Mouse (Mus musculus) ES-E14 (cell line): ENCODE results near the gene Soat2. TPM values are rescaled to one million over a fixed set of nuclear protein-coding genes. Genes with fewer than 3 reads are reported as not detected.

ENCODE experiments used
- DNase-seq: peaks from one replicate; pipeline ENCODE4 v3.0.0-alpha.2; 2013; ENCODE audit warnings: low read depth, low spot score
- H3K27ac ChIP-seq: 2 replicates; pipeline ENCODE4 v1.5.1; 2012; ENCODE audit warnings: low read depth, mild to moderate bottlenecking, low read length, moderate library complexity, mixed read lengths; ENCODE audit not compliant: poor library complexity, insufficient read depth, severe bottlenecking
- H3K36me3 ChIP-seq: 2 replicates; pipeline ENCODE4 v1.6.1; 2012; ENCODE audit warnings: mild to moderate bottlenecking, low read length, moderate library complexity, mixed read lengths; ENCODE audit not compliant: control insufficient read depth, poor library complexity, insufficient read depth, severe bottlenecking
- H3K4me1 ChIP-seq, 2 experiments: fragments of 150-350 bp in 1 of 2; sonication (generic) in 1 of 2; 2 replicates each; pipeline ENCODE4 v1.6.1; 2012; ENCODE audit warnings: low read length in 2 of 2, mild to moderate bottlenecking in 1 of 2, mixed read lengths in 1 of 2; ENCODE audit not compliant: control insufficient read depth in 2 of 2, insufficient read depth in 2 of 2, poor library complexity in 1 of 2
- H3K4me3 ChIP-seq, 2 experiments: fragments of 150-350 bp in 1 of 2; sonication (generic) in 1 of 2; 2 replicates each; pipeline ENCODE4 v1.5.1; 2012; ENCODE audit warnings: low read length in 2 of 2, low read depth in 1 of 2, mild to moderate bottlenecking in 1 of 2, mixed read lengths in 1 of 2; ENCODE audit not compliant: insufficient read depth in 1 of 2, poor library complexity in 1 of 2, severe bottlenecking in 1 of 2
- H3K9ac ChIP-seq: 2 replicates; pipeline ENCODE4 v1.6.1; 2012; ENCODE audit warnings: low read depth, mild to moderate bottlenecking, low read length, mixed read lengths; ENCODE audit not compliant: poor library complexity, insufficient read depth, severe bottlenecking
- H3K9me3 ChIP-seq: fragments of 150-350 bp; sonication (generic); 2 replicates; pipeline ENCODE4 v1.6.1; 2012; ENCODE audit warnings: low read depth, mild to moderate bottlenecking, low read length; ENCODE audit not compliant: control insufficient read depth, insufficient read depth
- CHD2 ChIP-seq: IDR thresholded peaks from 2 replicates; pipeline ENCODE4 v1.6.1; 2014; ENCODE audit warnings: mild to moderate bottlenecking, low read depth, low read length, inconsistent platforms
- HCFC1 ChIP-seq: IDR thresholded peaks from 2 replicates; pipeline ENCODE4 v1.6.1; 2012; ENCODE audit warnings: low read length, inconsistent platforms, borderline replicate concordance; ENCODE audit not compliant: insufficient read depth
- MAFK ChIP-seq: IDR thresholded peaks from 2 replicates; pipeline ENCODE4 v1.6.1; 2014; ENCODE audit warnings: mild to moderate bottlenecking, low read depth, low read length, inconsistent platforms; ENCODE audit not compliant: insufficient read depth
- ZC3H11A ChIP-seq: IDR thresholded peaks from 2 replicates; pipeline ENCODE4 v1.6.1; 2012; ENCODE audit warnings: low read depth, mild to moderate bottlenecking, inconsistent platforms, low read length, borderline replicate concordance
- ZNF384 ChIP-seq: IDR thresholded peaks from 2 replicates; pipeline ENCODE4 v1.6.1; 2012; ENCODE audit warnings: low read depth, low read length, inconsistent platforms
- in situ Hi-C, 2 experiments: fragments of 600-800 bp; cut with MboI; formaldehyde crosslinking; loops; one replicate each; pipeline ENCODE4 v1.15.1; 2025; ENCODE audit warnings: low sequenced_read_pairs in 2 of 2, inconsistent platforms in 1 of 2; ENCODE audit not compliant: unreplicated experiment in 2 of 2
- total RNA-seq: library from RNA; depleted of rRNA; stranded (reverse); fragments of 300-350 nt; gene quantifications from 2 replicates; pipeline ENCODE4 v1.2.3, GENCODE M21; 2012

Soat2 gene
- total RNA-seq, 1 experiment = 5.3 TPM

GRCm38 (mm10) chr15:102186239-102186638 lies 35.9 kb downstream of the Soat2 start:
- Histone ChIP-seq H3K27ac (no peak overlapping the region), H3K4me3 (no peak overlapping the region), H3K9ac (no peak overlapping the region), H3K9me3 (no peaks in the 10 kb centered on the region), H3K4me1 (peaks cover 11 to 27% of the 10 kb centered on the region in 2 experiments), H3K36me3 (peaks cover 26% of the 10 kb centered on the region)
- no peak for DNase-seq
- TF ChIP-seq CHD2 = no peak
- TF ChIP-seq MAFK = no peak
- TF ChIP-seq ZC3H11A = no peak
- in situ Hi-C loops = no loop called here

DNA sequence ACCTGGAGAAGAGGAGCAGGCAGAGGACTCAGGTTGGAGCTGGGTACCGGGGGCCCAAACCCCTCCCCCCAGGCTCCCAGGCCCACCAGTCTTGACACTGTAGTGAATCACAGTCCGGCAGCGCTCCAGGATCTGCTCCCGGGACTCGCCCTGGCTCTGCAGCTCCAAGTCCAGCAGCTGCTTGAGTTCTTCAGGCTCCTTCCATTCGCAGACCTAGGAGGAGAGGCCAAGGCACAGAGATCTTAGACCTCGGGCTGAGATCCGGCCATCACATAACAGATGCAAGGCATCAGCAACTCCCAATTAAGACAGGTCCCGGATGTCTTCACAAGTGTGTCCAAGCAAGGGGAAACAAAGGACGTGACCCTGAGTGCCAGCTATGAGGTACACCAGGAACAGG lies 37.8 kb downstream of the Soat2 start:
- in situ Hi-C loops = no loop called here
- H3K27ac ChIP-seq = no peak overlapping the region
- H3K4me1 ChIP-seq = peaks cover 11 to 35% of the 10 kb centered on the region in 2 experiments
- no peak for DNase-seq
- no peak overlapping the region for H3K4me3 ChIP-seq
- H3K9ac ChIP-seq = no peak overlapping the region
- no peak for TF ChIP-seq MAFK
- no peak for TF ChIP-seq ZNF384
- no peak for TF ChIP-seq ZC3H11A
- TF ChIP-seq HCFC1 = no peak
- TF ChIP-seq CHD2 = no peak
- H3K9me3 ChIP-seq = no peaks in the 10 kb centered on the region
- H3K36me3 ChIP-seq = peaks cover 22% of the 10 kb centered on the region

GRCm38 (mm10) chr15:102188883-102189282 lies 38.6 kb downstream of the Soat2 start:
- DNase-seq = no peak
- no peaks in the 10 kb centered on the region for H3K9me3 ChIP-seq
- H3K4me3 ChIP-seq = no peak overlapping the region
- H3K36me3 ChIP-seq = peaks cover 19% of the 10 kb centered on the region
- H3K9ac ChIP-seq = no peak overlapping the region
- peaks cover 11 to 35% of the 10 kb centered on the region in 2 experiments for H3K4me1 ChIP-seq
- no peak overlapping the region for H3K27ac ChIP-seq
- TF ChIP-seq MAFK (no peak), CHD2 (no peak), ZNF384 (no peak), ZC3H11A (no peak), HCFC1 (no peak)
- in situ Hi-C loops = no loop called here

GRCm38 (mm10) chr15:102191699-102192098 lies 41.4 kb downstream of the Soat2 start:
- Histone ChIP-seq H3K27ac (no peak overlapping the region), H3K36me3 (peaks cover 5% of the 10 kb centered on the region), H3K9me3 (no peaks in the 10 kb centered on the region), H3K9ac (no peak overlapping the region), H3K4me3 (no peak overlapping the region), H3K4me1 (peaks cover 11 to 30% of the 10 kb centered on the region in 2 experiments)
- in situ Hi-C loops = no loop called here
- no peak for DNase-seq
- TF ChIP-seq MAFK (no peak), ZC3H11A (no peak), CHD2 (no peak), ZNF384 (no peak), HCFC1 (no peak)

- H3K36me3 ChIP-seq = peaks cover under 1% of the 10 kb centered on the region; the same call in 1 of the 2 replicates
- in situ Hi-C loops = no loop called here
- peaks cover 11 to 25% of the 10 kb centered on the region in 2 experiments for H3K4me1 ChIP-seq
- H3K27ac ChIP-seq = no peak overlapping the region
- no peak overlapping the region for H3K9ac ChIP-seq
- H3K4me3 ChIP-seq = no peak overlapping the region
- TF ChIP-seq HCFC1 (no peak), MAFK (no peak), ZC3H11A (no peak), CHD2 (no peak), ZNF384 (no peak)
- no peaks in the 10 kb centered on the region for H3K9me3 ChIP-seq
- no peak for DNase-seq
Observed at GRCm38 (mm10) chr15:102192271-102192812, 42.0 kb downstream of the Soat2 start.
